Mouse (Mus musculus): ENCODE data around the gene Gm48551.

DNA sequence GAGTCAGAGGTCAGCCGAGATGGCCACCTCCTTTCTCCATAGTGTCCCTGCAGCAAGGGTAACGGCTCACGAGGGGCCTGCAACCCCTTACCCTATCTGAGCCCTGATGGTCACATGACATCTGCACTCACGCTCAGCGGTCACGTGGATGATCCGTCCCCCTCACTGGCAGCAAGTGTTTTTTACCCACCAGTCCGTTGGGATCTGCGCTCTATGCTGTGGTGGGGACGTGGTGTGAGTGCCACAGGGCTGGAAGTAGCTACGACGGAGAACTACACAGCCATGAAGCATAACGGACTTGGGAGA, 24.1 kb downstream of the Gm48551 start:
- no peak for TF ChIP-seq CTCF (IDR thresholded peaks at IDR 0.05; ENCODE audit: low read depth, low read length)
- TF ChIP-seq POLR2A (IDR thresholded peaks at IDR 0.05; ENCODE audit: borderline replicate concordance, low read depth, low read length) = no peak

Data from bone marrow macrophage, adult 2 months (primary cell).